Mouse (Mus musculus): Measurements from ENCODE around the gene Fam181a. TPM values are rescaled to one million over a fixed set of nuclear protein-coding genes. Genes with fewer than 3 reads are reported as not detected.
A peak's percentile ranks its signal among the peaks of the same experiment; 100 is the strongest.

Fam181a gene
- polyA plus RNA-seq, 1 experiment from 2014 or later = 7.6 TPM

DNA sequence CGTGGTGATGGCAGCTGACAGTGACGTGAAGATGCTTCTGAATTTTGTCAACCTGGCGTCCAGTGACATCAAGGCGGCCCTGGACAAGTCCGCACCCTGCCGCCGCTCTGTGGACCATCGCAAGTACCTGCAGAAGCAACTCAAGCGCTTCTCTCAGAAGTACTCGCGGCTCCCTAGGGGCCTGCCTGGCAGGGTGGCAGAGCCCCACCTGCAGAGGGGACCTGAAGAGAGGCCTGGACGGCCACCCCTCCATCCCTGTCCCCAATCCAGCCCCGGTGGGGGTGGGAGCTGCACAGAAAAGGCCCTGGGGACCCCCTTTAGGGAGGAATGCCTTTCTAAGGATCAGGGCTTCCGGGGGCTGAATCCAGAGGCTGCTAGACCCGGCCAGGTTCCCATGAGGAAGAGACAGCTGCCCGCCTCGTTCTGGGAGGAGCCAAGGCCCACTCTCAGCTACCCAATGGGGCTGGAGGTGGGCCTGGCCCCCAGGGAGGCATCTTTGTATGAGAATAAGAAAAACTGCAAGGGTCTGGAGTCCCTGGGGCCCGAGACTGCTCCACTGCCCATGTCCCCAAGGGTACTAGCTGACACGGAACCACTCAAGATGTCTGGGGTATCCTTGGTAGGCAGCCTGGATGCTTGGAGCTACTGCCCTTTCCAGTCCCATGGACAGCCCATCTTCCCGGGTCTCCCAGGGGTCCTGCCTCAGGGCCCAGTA is 5.2 kb downstream of the Fam181a start:
- Histone ChIP-seq H3K4me3 (peak overlapping the region; percentile 43), H3K27me3 (no peaks in the 10 kb centered on the region)

DNA sequence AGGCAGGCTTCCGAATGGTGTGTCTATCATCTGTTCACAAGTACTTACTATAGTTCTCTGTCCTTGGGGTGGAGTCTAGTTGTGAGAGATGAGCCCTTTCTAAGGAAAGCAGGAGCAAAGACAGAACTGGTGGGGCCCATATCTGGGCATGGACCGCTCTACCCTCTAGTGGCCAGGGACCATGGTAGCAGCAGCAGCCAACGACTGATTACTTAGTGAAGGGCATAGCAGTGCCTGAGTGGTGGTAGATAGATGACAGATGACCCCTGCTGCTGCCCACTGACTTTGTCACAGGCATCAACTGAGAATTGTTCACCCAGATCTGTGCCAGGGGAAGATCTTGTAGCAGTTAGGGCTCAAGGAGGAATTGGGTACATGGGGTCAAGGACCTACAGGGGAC is 12.0 kb downstream of the Fam181a start:
- no peak overlapping the region for H3K9ac ChIP-seq
- H3K4me1 ChIP-seq = no peaks in the 10 kb centered on the region; the same call in 1 of the 2 replicates
- no peak for ATAC-seq
- H3K27ac ChIP-seq = no peak overlapping the region
- no peaks in the 10 kb centered on the region for H3K36me3 ChIP-seq (ENCODE audit: poor library complexity, severe bottlenecking)
- H3K27me3 ChIP-seq = peaks cover 19% of the 10 kb centered on the region
- H3K4me2 ChIP-seq = no peak overlapping the region
- no peak overlapping the region for H3K4me3 ChIP-seq
- WGBS = 30% methylated on average over 3 of the region's 3 CpGs
- no peaks in the 10 kb centered on the region for H3K9me3 ChIP-seq (replicated peaks)

More for the DNA sequence above, 5.2 kb downstream of the Fam181a start:
- ATAC-seq = no peak
- 30% methylated on average over 20 of the region's 20 CpGs for WGBS
- Histone ChIP-seq H3K4me2 (peak overlapping the region; percentile 72), H3K9ac (peak overlapping the region; percentile 10; the same call in 1 of the 2 replicates), H3K36me3 (ENCODE audit: poor library complexity, severe bottlenecking) (no peaks in the 10 kb centered on the region), H3K27ac (peak overlapping the region; percentile 36; the same call in 1 of the 2 replicates), H3K9me3 (replicated peaks) (no peaks in the 10 kb centered on the region), H3K4me1 (peaks cover 45% of the 10 kb centered on the region)

DNA sequence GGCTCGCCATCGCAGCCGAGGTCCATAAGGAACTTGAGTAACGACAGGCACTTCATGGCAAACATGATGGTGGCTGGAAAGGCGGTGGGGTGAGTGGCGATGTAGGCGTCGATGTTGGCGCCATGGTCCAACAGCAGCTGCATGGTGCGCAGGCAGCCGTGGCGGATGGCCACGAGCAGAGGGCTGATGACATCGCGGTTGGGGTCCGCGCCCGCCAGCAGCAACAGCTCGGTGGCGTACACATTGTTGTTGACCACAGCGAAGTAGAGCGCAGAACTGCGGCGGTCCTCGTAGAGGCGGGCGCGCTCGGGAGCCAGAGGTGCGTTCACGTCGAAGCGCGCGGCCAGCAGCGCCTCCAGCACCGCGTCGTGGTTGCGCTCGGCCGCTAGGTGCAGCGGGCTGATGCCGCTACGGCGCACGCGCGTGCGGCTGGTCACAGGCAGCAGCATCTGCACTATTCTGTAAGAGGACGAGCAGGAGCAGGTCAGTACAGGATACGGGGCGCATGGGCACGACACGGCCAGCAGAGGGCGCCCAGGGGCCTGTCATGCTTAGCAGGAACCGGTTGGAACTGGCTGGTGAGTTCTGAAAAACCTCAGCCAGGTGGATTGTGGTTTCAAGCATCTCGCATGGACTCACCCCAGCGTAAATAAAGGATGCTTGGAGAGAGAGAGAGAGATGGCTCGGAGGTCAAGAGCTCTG is 14.5 kb downstream of the Fam181a start:
- H3K27ac ChIP-seq = no peak overlapping the region
- peaks cover 5% of the 10 kb centered on the region for H3K4me1 ChIP-seq
- WGBS = 9% methylated on average over 60 of the region's 60 CpGs
- peak overlapping the region; percentile 61 for H3K9ac ChIP-seq
- H3K4me2 ChIP-seq = peak overlapping the region; percentile 66
- peaks cover 19% of the 10 kb centered on the region for H3K27me3 ChIP-seq
- H3K4me3 ChIP-seq = peak overlapping the region; percentile 41
- no peaks in the 10 kb centered on the region for H3K36me3 ChIP-seq (ENCODE audit: poor library complexity, severe bottlenecking)
- H3K9me3 ChIP-seq (replicated peaks) = no peaks in the 10 kb centered on the region
- ATAC-seq = peak; percentile 97

DNA sequence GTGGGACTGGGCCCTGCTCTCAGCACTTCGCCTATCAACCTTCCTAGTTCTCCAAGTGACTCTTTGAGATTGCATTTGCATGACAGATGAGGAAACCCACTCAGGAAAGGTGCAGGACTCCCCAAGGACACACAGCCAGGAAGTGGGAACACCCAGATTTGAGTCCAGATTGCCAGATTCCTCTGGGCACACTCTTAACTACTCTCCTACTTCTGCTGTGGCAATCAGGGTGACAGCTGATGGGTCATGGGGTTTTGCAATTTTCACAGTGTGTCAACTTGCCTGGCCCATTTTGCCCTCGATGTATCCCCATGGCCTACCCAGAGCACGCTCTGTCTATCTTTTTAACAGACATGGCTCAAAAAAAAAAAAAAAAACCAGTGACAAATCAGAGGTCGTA is 15.8 kb downstream of the Fam181a start:
- peaks cover 19% of the 10 kb centered on the region for H3K27me3 ChIP-seq
- no peak overlapping the region for H3K27ac ChIP-seq
- 78% methylated on average over 4 of the region's 4 CpGs for WGBS
- no peaks in the 10 kb centered on the region for H3K9me3 ChIP-seq (replicated peaks)
- no peaks in the 10 kb centered on the region for H3K36me3 ChIP-seq (ENCODE audit: poor library complexity, severe bottlenecking)
- no peak for ATAC-seq
- H3K4me3 ChIP-seq = no peak overlapping the region
- H3K4me2 ChIP-seq = no peak overlapping the region
- peaks cover 5% of the 10 kb centered on the region for H3K4me1 ChIP-seq
- no peak overlapping the region for H3K9ac ChIP-seq

DNA sequence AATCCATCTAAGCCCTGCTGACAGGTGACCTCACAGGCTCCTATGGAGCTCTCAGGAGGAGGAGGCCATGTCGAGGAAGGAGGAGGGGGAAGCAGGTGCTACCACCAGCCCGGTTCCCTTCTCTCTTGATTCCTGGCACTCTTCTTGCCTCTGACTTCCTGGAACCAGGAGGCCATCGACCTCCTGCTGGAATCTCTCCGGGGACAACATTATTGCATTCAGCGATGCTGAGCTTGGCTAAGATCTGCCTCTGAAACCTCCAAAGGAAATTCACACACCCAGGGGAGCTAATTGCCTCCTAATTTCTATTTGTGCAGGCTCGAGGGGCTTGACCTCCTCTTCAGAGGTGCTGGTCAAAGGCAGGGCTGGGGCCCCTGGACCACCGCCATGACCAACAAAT is 16.3 kb downstream of the Fam181a start:
- H3K27ac ChIP-seq = no peak overlapping the region
- no peaks in the 10 kb centered on the region for H3K9me3 ChIP-seq (replicated peaks)
- H3K4me3 ChIP-seq = no peak overlapping the region
- no peak overlapping the region for H3K4me2 ChIP-seq
- ATAC-seq = no peak
- WGBS = 36% methylated on average over 7 of the region's 7 CpGs
- H3K36me3 ChIP-seq (ENCODE audit: poor library complexity, severe bottlenecking) = no peaks in the 10 kb centered on the region
- no peak overlapping the region for H3K9ac ChIP-seq
- H3K4me1 ChIP-seq = peaks cover 5% of the 10 kb centered on the region
- peaks cover 19% of the 10 kb centered on the region for H3K27me3 ChIP-seq

DNA sequence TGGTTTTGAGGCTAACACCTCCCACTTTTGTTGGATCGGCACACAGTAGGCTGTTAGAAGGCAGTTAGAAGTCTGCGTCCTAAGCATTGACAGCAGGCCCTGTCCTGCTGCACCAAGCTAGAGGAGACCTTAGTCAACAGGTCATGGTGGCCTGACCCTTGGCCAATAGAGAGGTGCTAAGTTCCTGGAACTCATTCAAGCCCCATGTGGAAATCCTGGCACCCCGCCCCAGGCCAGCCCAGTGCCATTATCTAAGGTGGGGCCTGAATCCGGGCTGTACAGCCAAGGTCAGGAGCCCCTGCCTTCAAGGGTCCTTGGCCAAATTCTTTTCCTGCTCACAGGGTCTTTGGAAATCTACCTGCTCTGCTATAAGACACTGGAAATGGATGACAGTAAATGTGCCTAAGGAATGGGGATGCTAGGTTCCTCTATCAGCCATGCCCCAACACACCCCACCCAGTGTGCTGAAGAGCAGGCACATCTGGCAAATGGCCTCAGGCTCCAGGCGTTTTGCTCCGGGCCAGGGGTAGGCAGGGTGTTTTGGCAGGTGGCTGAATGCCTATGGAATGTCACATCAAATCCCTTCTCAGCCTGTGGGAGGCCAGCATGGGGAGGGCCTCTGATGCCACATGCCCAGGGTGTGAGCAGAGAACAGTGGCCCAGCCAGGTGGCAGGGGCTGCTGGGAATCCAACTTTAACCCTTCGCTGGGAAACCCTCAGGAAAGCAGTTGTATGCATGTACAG is 17.8 kb downstream of the Fam181a start:
- H3K27ac ChIP-seq = no peak overlapping the region
- WGBS = 62% methylated on average over 7 of the region's 7 CpGs
- H3K36me3 ChIP-seq (ENCODE audit: poor library complexity, severe bottlenecking) = no peaks in the 10 kb centered on the region
- peaks cover 5% of the 10 kb centered on the region for H3K4me1 ChIP-seq
- H3K9ac ChIP-seq = no peak overlapping the region
- no peak overlapping the region for H3K4me3 ChIP-seq
- ATAC-seq = no peak
- H3K4me2 ChIP-seq = no peak overlapping the region
- H3K27me3 ChIP-seq = peaks cover 15% of the 10 kb centered on the region
- H3K9me3 ChIP-seq (replicated peaks) = no peaks in the 10 kb centered on the region

DNA sequence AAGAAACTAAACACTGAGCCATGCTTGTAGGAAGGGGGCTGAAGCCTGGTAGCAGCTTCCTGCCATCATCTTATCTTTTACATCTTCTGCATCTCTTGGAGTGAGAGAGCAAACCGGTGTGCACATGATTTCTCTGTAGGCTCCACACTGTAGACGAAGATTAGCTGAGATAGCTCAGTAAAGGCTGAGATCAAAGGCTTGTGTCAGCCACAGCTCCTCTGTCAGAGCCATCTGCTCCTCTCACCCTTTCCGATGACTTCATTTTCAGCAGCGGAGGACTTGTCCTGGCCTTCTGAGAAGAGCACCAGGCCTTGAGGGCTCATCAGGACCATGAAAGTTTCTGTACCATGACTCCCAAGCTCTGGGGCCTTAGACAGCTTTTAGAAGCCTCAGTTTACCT is 20.7 kb downstream of the Fam181a start:
- 69% methylated on average over 4 of the region's 4 CpGs for WGBS

DNA sequence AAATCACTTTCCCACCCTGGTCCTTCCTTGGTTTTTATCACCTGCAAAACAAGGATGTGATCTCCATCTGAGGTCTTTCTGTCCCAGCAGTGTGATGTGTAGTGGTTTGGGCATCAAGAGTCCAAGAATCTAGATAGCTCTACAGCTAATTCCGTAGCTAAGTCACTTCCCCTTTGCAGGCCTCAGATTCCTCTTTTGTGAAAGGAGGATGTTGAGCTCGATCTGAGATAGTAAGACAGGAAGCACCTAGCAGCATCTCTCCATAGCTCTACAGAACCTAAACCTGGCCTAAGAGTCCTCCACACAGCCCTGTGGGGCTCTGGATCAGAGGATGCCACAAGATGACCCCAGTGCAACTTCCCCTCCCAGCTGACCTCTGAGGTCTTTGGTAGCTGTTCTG is 22.1 kb downstream of the Fam181a start:
- Histone ChIP-seq H3K27ac (no peak overlapping the region), H3K27me3 (no peaks in the 10 kb centered on the region), H3K4me3 (no peak overlapping the region), H3K9me3 (replicated peaks) (no peaks in the 10 kb centered on the region), H3K4me1 (peaks cover 5% of the 10 kb centered on the region; the same call in 1 of the 2 replicates), H3K36me3 (ENCODE audit: poor library complexity, severe bottlenecking) (no peaks in the 10 kb centered on the region), H3K9ac (no peak overlapping the region), H3K4me2 (no peak overlapping the region)
- 93% methylated on average over 2 of the region's 2 CpGs for WGBS
- ATAC-seq = no peak

More for the DNA sequence above, 20.7 kb downstream of the Fam181a start:
- Histone ChIP-seq H3K27ac (no peak overlapping the region), H3K9me3 (replicated peaks) (no peaks in the 10 kb centered on the region), H3K4me3 (no peak overlapping the region), H3K36me3 (ENCODE audit: poor library complexity, severe bottlenecking) (no peaks in the 10 kb centered on the region), H3K27me3 (no peaks in the 10 kb centered on the region), H3K4me2 (no peak overlapping the region), H3K9ac (no peak overlapping the region), H3K4me1 (peaks cover 5% of the 10 kb centered on the region; the same call in 1 of the 2 replicates)
- no peak for ATAC-seq

DNA sequence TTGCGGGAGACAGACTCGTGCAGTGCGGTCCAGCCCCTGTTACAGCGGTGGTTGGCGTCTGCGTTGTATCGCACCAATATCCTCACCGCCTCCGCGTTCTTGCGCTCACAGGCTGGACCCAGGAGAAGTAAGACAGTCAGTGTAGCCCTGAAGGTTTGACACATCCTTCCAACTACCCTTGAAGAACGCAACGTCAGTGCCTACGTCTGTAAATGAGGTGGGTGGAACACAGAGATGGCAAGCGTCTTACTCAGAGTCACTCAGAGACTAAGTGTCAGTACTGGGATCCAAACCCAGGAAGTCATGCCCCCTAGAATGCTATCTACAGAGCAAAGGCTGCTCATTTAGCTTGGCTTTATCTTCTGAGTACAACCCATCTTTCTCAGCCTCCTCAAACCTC is 22.7 kb downstream of the Fam181a start:
- H3K27me3 ChIP-seq = no peaks in the 10 kb centered on the region
- no peak overlapping the region for H3K9ac ChIP-seq
- peaks cover 5% of the 10 kb centered on the region; the same call in 1 of the 2 replicates for H3K4me1 ChIP-seq
- WGBS = 98% methylated on average over 15 of the region's 15 CpGs
- no peak overlapping the region for H3K4me2 ChIP-seq
- H3K27ac ChIP-seq = no peak overlapping the region
- H3K9me3 ChIP-seq (replicated peaks) = no peaks in the 10 kb centered on the region
- H3K36me3 ChIP-seq (ENCODE audit: poor library complexity, severe bottlenecking) = no peaks in the 10 kb centered on the region
- no peak overlapping the region for H3K4me3 ChIP-seq
- ATAC-seq = no peak

DNA sequence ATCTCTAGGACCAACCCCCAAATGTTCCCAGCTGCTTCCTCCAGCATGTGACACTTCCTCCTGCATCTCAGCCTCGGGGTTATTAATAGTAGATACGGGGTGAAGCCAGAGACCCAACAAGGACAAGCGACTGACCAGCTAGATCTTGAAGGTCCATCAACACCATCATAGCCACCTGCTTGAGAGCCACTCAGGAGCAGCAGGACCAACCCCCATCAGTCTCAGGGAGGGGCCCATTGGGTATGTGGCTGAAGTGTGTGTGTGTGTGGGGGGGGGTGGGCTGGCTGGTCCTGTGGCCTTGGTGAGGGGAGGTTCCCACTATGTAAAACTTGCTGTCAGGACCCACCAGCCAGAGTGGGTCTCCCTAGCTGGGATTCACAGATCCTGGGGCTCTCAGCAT is 26.0 kb downstream of the Fam181a start:
- H3K9ac ChIP-seq = no peak overlapping the region
- H3K4me3 ChIP-seq = no peak overlapping the region
- no peak overlapping the region for H3K4me2 ChIP-seq
- no peaks in the 10 kb centered on the region for H3K4me1 ChIP-seq
- no peak overlapping the region for H3K27ac ChIP-seq
- no peaks in the 10 kb centered on the region for H3K36me3 ChIP-seq (ENCODE audit: poor library complexity, severe bottlenecking)
- no peaks in the 10 kb centered on the region for H3K9me3 ChIP-seq (replicated peaks)
- no peak for ATAC-seq
- WGBS = 89% methylated on average over 3 of the region's 3 CpGs
- H3K27me3 ChIP-seq = no peaks in the 10 kb centered on the region

DNA sequence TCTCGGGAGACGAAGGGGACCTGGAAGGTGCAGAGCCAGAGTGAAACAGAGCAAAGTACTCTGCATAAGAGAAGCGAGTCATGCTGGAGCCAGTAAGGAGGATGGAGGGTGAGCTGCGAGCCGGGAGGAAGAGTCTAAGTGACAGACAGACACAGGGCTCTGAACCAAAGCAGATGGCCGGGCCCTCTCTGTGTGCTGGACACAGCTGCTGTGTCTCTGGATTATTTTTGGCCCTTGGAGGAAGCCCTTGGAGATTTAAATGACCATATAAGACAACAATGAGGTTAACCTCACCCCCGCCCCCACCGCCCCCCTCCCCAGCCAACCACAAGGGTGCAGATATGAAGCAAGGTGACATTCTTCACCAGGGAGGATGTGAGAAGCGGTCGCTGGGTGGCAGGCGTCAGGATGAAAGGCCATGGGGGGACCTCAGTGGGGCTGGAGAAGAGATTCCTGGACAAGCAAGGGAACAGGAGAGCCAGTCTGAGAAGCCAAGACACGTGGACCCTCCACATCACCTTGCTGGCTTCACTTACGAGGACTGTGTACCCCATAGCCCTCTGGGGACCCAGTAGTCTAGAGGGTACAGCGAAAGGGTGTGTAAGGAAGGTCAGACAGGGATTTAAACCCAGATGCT is 27.5 kb downstream of the Fam181a start:
- no peaks in the 10 kb centered on the region for H3K9me3 ChIP-seq (replicated peaks)
- H3K4me3 ChIP-seq = no peak overlapping the region
- no peak overlapping the region for H3K9ac ChIP-seq
- no peaks in the 10 kb centered on the region for H3K4me1 ChIP-seq
- H3K27me3 ChIP-seq = no peaks in the 10 kb centered on the region
- no peaks in the 10 kb centered on the region for H3K36me3 ChIP-seq (ENCODE audit: poor library complexity, severe bottlenecking)
- H3K27ac ChIP-seq = no peak overlapping the region
- ATAC-seq = no peak
- 83% methylated on average over 14 of the region's 14 CpGs for WGBS
- no peak overlapping the region for H3K4me2 ChIP-seq

DNA sequence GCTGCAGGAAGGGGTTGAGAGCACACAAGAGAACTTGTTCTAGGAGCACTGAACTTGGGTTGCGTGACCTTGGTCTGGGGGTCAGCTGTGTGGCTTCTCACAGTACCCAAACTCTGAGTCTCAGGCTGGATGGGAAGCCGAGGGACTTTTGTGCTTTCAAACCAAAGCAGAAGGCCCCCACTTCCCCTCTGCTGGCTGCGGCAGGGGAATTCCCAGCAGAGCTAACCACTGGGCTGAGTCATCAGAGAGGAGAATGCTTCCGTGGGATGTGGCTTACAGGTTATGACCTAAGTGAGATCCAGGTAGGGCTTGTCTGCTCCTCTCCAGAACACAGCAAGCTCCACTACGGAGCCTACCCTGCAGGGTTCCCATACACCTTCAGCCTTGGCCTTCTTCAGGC is 30.4 kb downstream of the Fam181a start:
- H3K9me3 ChIP-seq (replicated peaks) = no peaks in the 10 kb centered on the region
- 87% methylated on average over 5 of the region's 5 CpGs for WGBS

More for the DNA sequence above, 30.4 kb downstream of the Fam181a start:
- H3K4me1 ChIP-seq = no peaks in the 10 kb centered on the region
- no peak overlapping the region for H3K9ac ChIP-seq
- no peak overlapping the region for H3K4me3 ChIP-seq
- no peak for ATAC-seq
- no peak overlapping the region for H3K4me2 ChIP-seq
- H3K27ac ChIP-seq = no peak overlapping the region
- no peaks in the 10 kb centered on the region for H3K36me3 ChIP-seq (ENCODE audit: poor library complexity, severe bottlenecking)
- no peaks in the 10 kb centered on the region for H3K27me3 ChIP-seq
